Mouse (Mus musculus) embryonic facial prominence, embryonic 14.5 days (tissue): Measurements from ENCODE around the gene Olfr324. TPM values are rescaled to one million over a fixed set of nuclear protein-coding genes. Genes with fewer than 3 reads are reported as not detected.

Experiments used
- ATAC-seq: fragments of 200-750 bp; cut with Nextera tagmentation; 2 replicates; pipeline ENCODE4 v1.8.0; 2017; ENCODE audit warnings: low read depth, moderate number of reproducible peaks, moderate TSS enrichment
- DNase-seq: peaks from one replicate; pipeline ENCODE4 v3.0.0-alpha.2; 2015; ENCODE audit warnings: low spot score
- H3K27ac ChIP-seq: fragments of 300-500 bp; sonication (generic); replicated peaks from 2 replicates; pipeline ENCODE4 v1.5.1; 2014; ENCODE audit warnings: low read depth, mild to moderate bottlenecking, low read length, moderate library complexity
- H3K27me3 ChIP-seq: fragments of 300-500 bp; sonication (generic); replicated peaks from 2 replicates; pipeline ENCODE4 v1.6.1; 2014; ENCODE audit warnings: low read length; ENCODE audit not compliant: control insufficient read depth, insufficient read depth
- H3K36me3 ChIP-seq: fragments of 300-500 bp; sonication (generic); 2 replicates; pipeline ENCODE4 v1.6.1; 2014; ENCODE audit warnings: low read length, mixed read lengths; ENCODE audit not compliant: control insufficient read depth, insufficient read depth
- H3K4me1 ChIP-seq: fragments of 300-500 bp; sonication (generic); 2 replicates; pipeline ENCODE4 v1.6.1; 2014; ENCODE audit warnings: antibody characterized with exemption, low read length; ENCODE audit not compliant: control insufficient read depth, insufficient read depth
- H3K4me2 ChIP-seq: fragments of 300-500 bp; sonication (generic); 2 replicates; pipeline ENCODE4 v1.6.1; 2014; ENCODE audit warnings: low read depth, mild to moderate bottlenecking, low read length, moderate library complexity, mixed read lengths
- H3K4me3 ChIP-seq: fragments of 300-500 bp; sonication (generic); 2 replicates; pipeline ENCODE4 v1.5.1; 2014; ENCODE audit warnings: low read depth, mild to moderate bottlenecking, low read length
- H3K9ac ChIP-seq: fragments of 300-500 bp; sonication (generic); 2 replicates; pipeline ENCODE4 v1.6.1; 2014; ENCODE audit warnings: low read depth, mild to moderate bottlenecking, low read length, moderate library complexity, mixed read lengths
- H3K9me3 ChIP-seq: fragments of 300-500 bp; sonication (generic); 2 replicates; pipeline ENCODE4 v1.6.1; 2016; ENCODE audit warnings: low read length; ENCODE audit not compliant: control insufficient read depth
- WGBS: fragments of 180-500 bp; shearing (Covaris S2); extraction: QIAGEN DNeasy Blood & Tissue Kit; methylation state at CpG from one replicate; pipeline ENCODE4 v1.1.7; 2014; 5-methylcytosine and 5-hydroxymethylcytosine counted together
- polyA plus RNA-seq: library from polyadenylated mRNA; unstranded; fragments of >200 nt; fragmentation: Nextera tagmentation; extraction: Ambion mirVana; gene quantifications from 2 replicates; pipeline ENCODE4 v1.2.1, GENCODE M21; 2014

Olfr324 gene
- polyA plus RNA-seq, 1 experiment from 2014 or later: not detected

DNA sequence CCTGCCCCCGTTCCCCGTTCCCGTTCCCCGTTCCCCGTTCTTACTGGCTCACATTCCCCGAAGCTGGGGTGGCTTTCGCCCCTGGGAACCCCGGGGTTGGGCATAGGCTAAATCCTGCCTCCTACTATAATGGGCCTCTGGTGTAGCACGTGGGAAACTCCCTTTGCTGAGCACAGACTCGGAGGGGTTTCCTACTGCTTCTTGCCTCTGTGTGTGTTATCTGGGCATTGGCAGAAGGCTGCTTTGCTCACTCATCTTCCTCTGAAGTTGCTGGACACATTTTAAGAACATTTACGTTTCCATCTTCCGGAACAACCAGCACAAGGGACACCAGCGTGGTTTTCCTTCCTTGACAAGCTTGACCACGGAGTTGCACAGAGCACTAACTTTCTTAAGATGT, 46.1 kb downstream of the Olfr324 start:
- no peaks in the 10 kb centered on the region for H3K9me3 ChIP-seq
- ATAC-seq (no peak), DNase-seq (no peak)
- H3K36me3 ChIP-seq: no peaks in the 10 kb centered on the region
- no peak overlapping the region for H3K27ac ChIP-seq
- H3K4me2 ChIP-seq: peak overlapping the region; percentile 62
- H3K9ac ChIP-seq: no peak overlapping the region
- no peak overlapping the region for H3K4me3 ChIP-seq
- 25% methylated on average over 14 of the region's 14 CpGs for WGBS
- H3K27me3 ChIP-seq: peaks cover 30% of the 10 kb centered on the region
- peaks cover 6% of the 10 kb centered on the region for H3K4me1 ChIP-seq

DNA sequence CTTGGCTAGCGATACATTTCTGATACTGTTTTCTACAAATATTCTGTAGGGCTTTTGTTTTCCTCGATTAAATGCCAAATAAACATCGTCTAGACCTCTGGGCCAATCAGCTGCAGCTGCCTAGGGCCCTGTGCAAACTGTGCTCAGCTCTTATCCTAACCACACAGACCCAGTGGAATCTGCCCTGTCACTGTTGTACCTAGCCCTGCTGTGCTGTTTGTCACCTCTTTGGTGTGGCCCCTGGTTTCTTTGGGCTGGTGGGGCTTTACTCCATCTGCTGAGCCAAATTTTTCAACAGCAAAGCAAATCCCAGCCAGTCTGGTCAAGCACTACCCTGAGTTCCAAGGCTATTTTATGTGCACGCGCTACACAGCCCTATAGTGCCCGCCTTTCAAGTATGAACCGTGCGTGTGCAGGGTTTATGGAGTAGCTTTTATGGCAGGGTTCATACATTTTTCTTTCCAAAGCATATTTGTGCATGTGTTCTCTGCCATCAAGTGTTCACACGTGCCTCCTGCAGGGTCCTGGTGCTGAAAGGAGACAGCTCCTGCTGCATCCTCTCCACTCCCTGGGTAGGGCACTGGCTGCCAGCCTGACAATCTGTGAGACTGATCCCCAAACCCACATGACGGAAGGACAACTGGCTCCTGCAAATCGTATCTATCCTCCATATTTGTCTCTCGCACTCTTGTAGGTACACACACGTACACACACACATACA, 46.9 kb downstream of the Olfr324 start:
- no peak overlapping the region for H3K9ac ChIP-seq
- H3K4me2 ChIP-seq: no peak overlapping the region
- peaks cover 30% of the 10 kb centered on the region for H3K27me3 ChIP-seq
- no peaks in the 10 kb centered on the region for H3K36me3 ChIP-seq
- H3K4me3 ChIP-seq: no peak overlapping the region
- DNase-seq (no peak), ATAC-seq (no peak)
- peaks cover 6% of the 10 kb centered on the region for H3K4me1 ChIP-seq
- H3K9me3 ChIP-seq: no peaks in the 10 kb centered on the region
- no peak overlapping the region for H3K27ac ChIP-seq
- 79% methylated on average over 13 of the region's 13 CpGs for WGBS

DNA sequence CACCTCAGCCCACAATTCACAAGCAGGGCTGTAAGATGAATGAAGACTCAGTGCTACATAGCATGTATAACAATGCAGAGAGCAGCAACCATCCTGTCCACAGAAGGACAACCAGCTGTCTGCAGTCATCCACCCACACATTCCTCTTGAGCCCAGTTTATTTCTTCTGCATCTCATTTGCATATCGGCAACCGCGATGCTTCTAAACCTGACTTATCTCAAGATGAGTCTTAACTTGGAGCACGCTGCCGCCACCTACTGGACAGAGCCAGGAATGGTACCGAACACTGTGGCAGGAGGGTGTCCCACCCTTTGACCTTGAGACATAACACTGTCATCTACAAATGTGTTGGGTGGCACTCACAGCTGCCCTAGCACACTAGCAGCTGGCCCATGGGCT, 48.4 kb downstream of the Olfr324 start:
- H3K27ac ChIP-seq: no peak overlapping the region
- H3K9ac ChIP-seq: no peak overlapping the region
- no peak overlapping the region for H3K4me3 ChIP-seq
- no peak overlapping the region for H3K4me2 ChIP-seq
- H3K9me3 ChIP-seq: no peaks in the 10 kb centered on the region
- ATAC-seq (no peak), DNase-seq (peak; percentile 4)
- WGBS: 37% methylated on average over 6 of the region's 6 CpGs
- H3K36me3 ChIP-seq: no peaks in the 10 kb centered on the region
- H3K27me3 ChIP-seq: peaks cover 22% of the 10 kb centered on the region
- H3K4me1 ChIP-seq: peaks cover 6% of the 10 kb centered on the region

Other genes starting within 250 kb of the Olfr324 start
- gene Lypd8, start 216.1 kb upstream of the Olfr324 start, polyA plus RNA-seq: not detected in 2 replicates
- not detected in 2 replicates for gene 1810065E05Rik, start 174.0 kb upstream of the Olfr324 start, polyA plus RNA-seq
- gene Gm12253, start 162.6 kb upstream of the Olfr324 start, polyA plus RNA-seq: not detected in 2 replicates
- gene Lypd9, start 142.2 kb upstream of the Olfr324 start, polyA plus RNA-seq: not detected in 2 replicates
- gene Olfr30, start 132.8 kb upstream of the Olfr324 start, polyA plus RNA-seq: 0.13 and 0.15 TPM in 2 replicates
- gene Olfr332, start 102.6 kb upstream of the Olfr324 start, polyA plus RNA-seq: 0.11 and 0.12 TPM in 2 replicates
- gene Olfr331, start 92.5 kb upstream of the Olfr324 start, polyA plus RNA-seq: not detected in 2 replicates
- 0.30 and 0.46 TPM in 2 replicates for gene Olfr330, start 60.3 kb upstream of the Olfr324 start, polyA plus RNA-seq
- gene Olfr329-ps, start 48.7 kb upstream of the Olfr324 start, polyA plus RNA-seq: 0.31 TPM in 1 of 2 replicates, not detected in the other
- not detected in 2 replicates for gene Olfr328, start 39.5 kb upstream of the Olfr324 start, polyA plus RNA-seq
- not detected in 2 replicates for gene Olfr224, start 24.6 kb upstream of the Olfr324 start, polyA plus RNA-seq
- gene Olfr325, start 17.4 kb upstream of the Olfr324 start, polyA plus RNA-seq: not detected in 2 replicates
- gene 2210407C18Rik, start 21.0 kb downstream of the Olfr324 start, polyA plus RNA-seq: not detected in 2 replicates
- not detected in 2 replicates for gene Olfr323, start 35.4 kb downstream of the Olfr324 start, polyA plus RNA-seq
- gene Trim58, start 45.4 kb downstream of the Olfr324 start, polyA plus RNA-seq: 0.07 and 0.09 TPM in 2 replicates
- not detected in 2 replicates for gene Olfr322, start 63.7 kb downstream of the Olfr324 start, polyA plus RNA-seq
- gene Olfr320, start 86.0 kb downstream of the Olfr324 start, polyA plus RNA-seq: not detected in 2 replicates
- 0.33 TPM in 1 of 2 replicates, not detected in the other for gene Olfr319, start 104.0 kb downstream of the Olfr324 start, polyA plus RNA-seq
- not detected in 2 replicates for gene Olfr318, start 128.9 kb downstream of the Olfr324 start, polyA plus RNA-seq
- gene Olfr317, start 144.1 kb downstream of the Olfr324 start, polyA plus RNA-seq: not detected in 2 replicates
- gene Olfr316, start 157.6 kb downstream of the Olfr324 start, polyA plus RNA-seq: not detected in 2 replicates
- gene Olfr315, start 178.1 kb downstream of the Olfr324 start, polyA plus RNA-seq: 0.13 TPM in 1 of 2 replicates, not detected in the other
- not detected in 2 replicates for gene Olfr314, start 187.8 kb downstream of the Olfr324 start, polyA plus RNA-seq
- 1.7 and 5.7 TPM in 2 replicates for gene Fam183b, start 206.8 kb downstream of the Olfr324 start, polyA plus RNA-seq
- 0.07 TPM in 1 of 2 replicates, not detected in the other for gene Olfr313, start 219.9 kb downstream of the Olfr324 start, polyA plus RNA-seq
- not detected in 2 replicates for gene Olfr312, start 234.1 kb downstream of the Olfr324 start, polyA plus RNA-seq
- 0.08 TPM in 1 of 2 replicates, not detected in the other for gene Olfr311, start 244.1 kb downstream of the Olfr324 start, polyA plus RNA-seq